Mouse (Mus musculus): ENCODE measurements at regions not wholly inside any gene's neighbourhood (a gene's known extent, or its start where the extent isn't known, plus 50 kb on each side); places are given as distances from the start of the nearest gene placed in this dataset.

GRCm38 (mm10) chr1:10771793-10772192 is 642.1 kb upstream of the A830018L16Rik start:
- Histone ChIP-seq H3K27ac (replicated peaks) (no peak overlapping the region), H3K36me3 (no peaks in the 10 kb centered on the region), H3K9ac (replicated peaks) (no peak overlapping the region), H3K4me2 (replicated peaks) (no peak overlapping the region), H3K4me3 (no peak overlapping the region), H3K9me3 (no peaks in the 10 kb centered on the region), H3K4me1 (no peaks in the 10 kb centered on the region), H3K27me3 (no peaks in the 10 kb centered on the region)
- WGBS: 69% methylated on average over 3 of the region's 3 CpGs
- ATAC-seq (replicated peaks): peak; percentile 53; the same call in 1 of the 2 replicates

GRCm38 (mm10) chr1:10794074-10794783 is 619.7 kb upstream of the A830018L16Rik start:
- H3K9ac ChIP-seq (replicated peaks): no peak overlapping the region
- no peak overlapping the region for H3K4me2 ChIP-seq (replicated peaks)
- no peaks in the 10 kb centered on the region for H3K36me3 ChIP-seq
- no peak overlapping the region for H3K4me3 ChIP-seq
- H3K9me3 ChIP-seq: no peaks in the 10 kb centered on the region
- no peaks in the 10 kb centered on the region for H3K4me1 ChIP-seq
- no peaks in the 10 kb centered on the region for H3K27me3 ChIP-seq
- H3K27ac ChIP-seq (replicated peaks): peak overlapping the region; percentile 32; the same call in 1 of the 2 replicates
- ATAC-seq (replicated peaks): peak; percentile 66
- 18% methylated on average over 6 of the region's 6 CpGs for WGBS

- no peak overlapping the region for H3K4me3 ChIP-seq
- WGBS: 58% methylated on average over 6 of the region's 6 CpGs
These were observed 578.1 kb upstream of the A830018L16Rik start for GRCm38 (mm10) chr1:10835653-10836415.

GRCm38 (mm10) chr1:10837180-10837579 is 576.7 kb upstream of the A830018L16Rik start:
- 0 out of 2 replicates have a peak, but pooled peaks have one; percentile 32 for ATAC-seq (replicated peaks)
- Histone ChIP-seq H3K36me3 (no peaks in the 10 kb centered on the region), H3K4me2 (replicated peaks) (no peak overlapping the region), H3K9me3 (no peaks in the 10 kb centered on the region), H3K9ac (replicated peaks) (no peak overlapping the region), H3K4me1 (no peaks in the 10 kb centered on the region), H3K4me3 (no peak overlapping the region), H3K27ac (replicated peaks) (no peak overlapping the region), H3K27me3 (no peaks in the 10 kb centered on the region)
- WGBS: 77% methylated on average over 2 of the region's 2 CpGs

More at GRCm38 (mm10) chr1:10835653-10836415, 578.1 kb upstream of the A830018L16Rik start:
- ATAC-seq (replicated peaks): 0 out of 2 replicates have a peak, but pooled peaks have one; percentile 57
- no peaks in the 10 kb centered on the region for H3K4me1 ChIP-seq
- H3K36me3 ChIP-seq: no peaks in the 10 kb centered on the region
- no peaks in the 10 kb centered on the region for H3K27me3 ChIP-seq
- H3K9me3 ChIP-seq: no peaks in the 10 kb centered on the region
- no peak overlapping the region for H3K4me2 ChIP-seq (replicated peaks)
- no peak overlapping the region for H3K27ac ChIP-seq (replicated peaks)
- H3K9ac ChIP-seq (replicated peaks): no peak overlapping the region

GRCm38 (mm10) chr1:10852934-10853333 is 561.0 kb upstream of the A830018L16Rik start:
- WGBS: 80% methylated on average over 2 of the region's 2 CpGs
- H3K9me3 ChIP-seq: no peaks in the 10 kb centered on the region
- H3K36me3 ChIP-seq: no peaks in the 10 kb centered on the region
- H3K27ac ChIP-seq (replicated peaks): no peak overlapping the region
- H3K4me3 ChIP-seq: no peak overlapping the region
- H3K9ac ChIP-seq (replicated peaks): no peak overlapping the region
- no peak for ATAC-seq (replicated peaks)
- H3K4me2 ChIP-seq (replicated peaks): no peak overlapping the region
- H3K27me3 ChIP-seq: no peaks in the 10 kb centered on the region
- H3K4me1 ChIP-seq: no peaks in the 10 kb centered on the region

GRCm38 (mm10) chr1:10854495-10854894 is 559.4 kb upstream of the A830018L16Rik start:
- Histone ChIP-seq H3K4me1 (no peaks in the 10 kb centered on the region), H3K36me3 (no peaks in the 10 kb centered on the region), H3K27me3 (no peaks in the 10 kb centered on the region), H3K9ac (replicated peaks) (no peak overlapping the region), H3K4me2 (replicated peaks) (no peak overlapping the region), H3K9me3 (no peaks in the 10 kb centered on the region), H3K27ac (replicated peaks) (no peak overlapping the region), H3K4me3 (no peak overlapping the region)
- ATAC-seq (replicated peaks): no peak
- WGBS: 30% methylated on average over 1 of the region's 1 CpGs

GRCm38 (mm10) chr1:10871163-10871853 is 542.6 kb upstream of the A830018L16Rik start:
- no peaks in the 10 kb centered on the region for H3K27me3 ChIP-seq
- H3K9me3 ChIP-seq: no peaks in the 10 kb centered on the region
- no peak overlapping the region for H3K4me2 ChIP-seq (replicated peaks)
- peak; percentile 84 for ATAC-seq (replicated peaks)
- WGBS: 84% methylated on average over 5 of the region's 5 CpGs
- H3K4me3 ChIP-seq: no peak overlapping the region
- no peaks in the 10 kb centered on the region for H3K4me1 ChIP-seq
- no peak overlapping the region for H3K27ac ChIP-seq (replicated peaks)
- H3K36me3 ChIP-seq: no peaks in the 10 kb centered on the region
- no peak overlapping the region for H3K9ac ChIP-seq (replicated peaks)

GRCm38 (mm10) chr1:10872266-10872665 is 541.6 kb upstream of the A830018L16Rik start:
- H3K4me3 ChIP-seq: no peak overlapping the region
- no peak overlapping the region for H3K9ac ChIP-seq (replicated peaks)
- no peaks in the 10 kb centered on the region for H3K27me3 ChIP-seq
- H3K4me2 ChIP-seq (replicated peaks): no peak overlapping the region
- ATAC-seq (replicated peaks): no peak
- no peaks in the 10 kb centered on the region for H3K9me3 ChIP-seq
- H3K36me3 ChIP-seq: no peaks in the 10 kb centered on the region
- H3K27ac ChIP-seq (replicated peaks): no peak overlapping the region
- no peaks in the 10 kb centered on the region for H3K4me1 ChIP-seq

GRCm38 (mm10) chr1:10872726-10873125 is 541.2 kb upstream of the A830018L16Rik start:
- no peak overlapping the region for H3K27ac ChIP-seq (replicated peaks)
- H3K9me3 ChIP-seq: no peaks in the 10 kb centered on the region
- ATAC-seq (replicated peaks): no peak
- 65% methylated on average over 2 of the region's 2 CpGs for WGBS
- no peak overlapping the region for H3K4me2 ChIP-seq (replicated peaks)
- no peaks in the 10 kb centered on the region for H3K36me3 ChIP-seq
- no peaks in the 10 kb centered on the region for H3K27me3 ChIP-seq
- H3K4me1 ChIP-seq: no peaks in the 10 kb centered on the region
- H3K9ac ChIP-seq (replicated peaks): no peak overlapping the region
- H3K4me3 ChIP-seq: no peak overlapping the region

- H3K4me2 ChIP-seq (replicated peaks): no peak overlapping the region
- no peaks in the 10 kb centered on the region for H3K9me3 ChIP-seq
- no peak overlapping the region for H3K4me3 ChIP-seq
- H3K27me3 ChIP-seq: no peaks in the 10 kb centered on the region
- WGBS: 53% methylated on average over 2 of the region's 2 CpGs
- H3K36me3 ChIP-seq: no peaks in the 10 kb centered on the region
- ATAC-seq (replicated peaks): no peak
- no peak overlapping the region for H3K27ac ChIP-seq (replicated peaks)
- no peak overlapping the region for H3K9ac ChIP-seq (replicated peaks)
- no peaks in the 10 kb centered on the region for H3K4me1 ChIP-seq
These were observed 536.3 kb upstream of the A830018L16Rik start for GRCm38 (mm10) chr1:10877391-10878170.

GRCm38 (mm10) chr1:10878221-10878760 is 535.6 kb upstream of the A830018L16Rik start:
- ATAC-seq (replicated peaks): no peak
- H3K27me3 ChIP-seq: no peaks in the 10 kb centered on the region
- 62% methylated on average over 3 of the region's 3 CpGs for WGBS

More at GRCm38 (mm10) chr1:10878221-10878760, 535.6 kb upstream of the A830018L16Rik start:
- H3K4me3 ChIP-seq: no peak overlapping the region
- no peak overlapping the region for H3K27ac ChIP-seq (replicated peaks)
- H3K9ac ChIP-seq (replicated peaks): no peak overlapping the region
- no peak overlapping the region for H3K4me2 ChIP-seq (replicated peaks)
- H3K36me3 ChIP-seq: no peaks in the 10 kb centered on the region
- H3K9me3 ChIP-seq: no peaks in the 10 kb centered on the region
- H3K4me1 ChIP-seq: no peaks in the 10 kb centered on the region

All from forebrain, embryonic 15.5 days (tissue).